Comparison of ENCODE assay signal across 8 mouse cellular contexts in the genomic region with DNA sequence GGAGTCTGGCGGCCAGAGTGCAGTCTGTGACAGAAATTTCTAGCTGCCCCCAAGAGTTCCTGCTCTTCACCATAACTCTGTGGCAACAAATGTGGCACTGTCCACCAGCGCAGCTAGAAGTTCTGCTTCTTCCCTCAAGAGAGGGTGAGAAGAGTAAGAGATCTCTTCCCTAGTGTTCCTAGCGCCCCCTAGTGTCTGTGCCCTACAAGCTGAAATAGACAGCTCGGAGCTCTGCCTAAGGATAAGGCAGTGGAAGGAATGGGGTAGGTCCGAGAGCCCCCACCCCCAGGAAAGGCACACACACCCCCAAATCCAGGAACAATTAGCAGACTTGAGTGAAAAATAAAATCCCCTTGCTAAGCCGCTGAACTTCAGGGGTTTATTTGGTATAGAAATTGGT. TPM values are rescaled to one million over a fixed set of nuclear protein-coding genes. Genes with fewer than 3 reads are reported as not detected.
A peak's percentile ranks its signal among the peaks of the same experiment; 100 is the strongest.
DNase-seq lines count a peak whose midpoint lies in the region; ATAC-seq lines count a peak whose summit lies in the region.

No protein-coding gene starts in this region.

- no peaks in the 10 kb centered on the region for H3K4me1 ChIP-seq in heart, embryonic 11.5 days (ENCODE audit: control insufficient read depth, insufficient read depth, low read length)
- no peaks in the 10 kb centered on the region for H3K4me1 ChIP-seq in forebrain, embryonic 10.5 days

- DNase-seq in heart, adult 8-10 months (ENCODE audit: low spot score) = peak; percentile 44
- peak; percentile 71 for DNase-seq in c-Kit-positive CD71-negative TER-119-negative erythroid progenitor cells, embryonic 14.5 days (ENCODE audit: low read depth)
- peak; percentile 60 for DNase-seq in forebrain, embryonic 10.5 days (ENCODE audit: extremely low spot score, low spot score)
- DNase-seq in induced T-regulatory cell, adult 2 months (ENCODE audit: low read depth) = peak; percentile 80
- DNase-seq in left cerebral cortex, adult 11 months (ENCODE audit: low spot score) = peak; percentile 35
- DNase-seq in lung, postnatal 36 days = peak; percentile 86
- peak; percentile 36 to 44 for DNase-seq in right cerebral cortex, postnatal 36 days (ENCODE audit: low spot score in 2 of 2)

- 19% methylated on average over 6 of the region's 6 CpGs for WGBS in heart, embryonic 11.5 days (ENCODE audit: insufficient replicate concordance)
- 23% methylated on average over 6 of the region's 6 CpGs for WGBS in forebrain, embryonic 10.5 days

- H3K9ac ChIP-seq in heart, embryonic 11.5 days (ENCODE audit: low read depth, low read length) = no peak overlapping the region

- no peak for ATAC-seq in heart, embryonic 11.5 days (replicated peaks; ENCODE audit: insufficient number of reproducible peaks, low FRiP score, low TSS enrichment)

- no peak overlapping the region for H3K4me3 ChIP-seq in heart, embryonic 11.5 days (ENCODE audit: low read depth, low read length)
- no peak overlapping the region for H3K4me3 ChIP-seq in forebrain, embryonic 10.5 days

- H3K27me3 ChIP-seq in heart, embryonic 11.5 days (ENCODE audit: control insufficient read depth, insufficient read depth, low read length) = no peaks in the 10 kb centered on the region
- H3K27me3 ChIP-seq in forebrain, embryonic 10.5 days (ENCODE audit: poor library complexity, severe bottlenecking) = no peaks in the 10 kb centered on the region

- H3K4me2 ChIP-seq in heart, embryonic 11.5 days = no peak overlapping the region

- H3K9me3 ChIP-seq in heart, embryonic 11.5 days (replicated peaks; ENCODE audit: control insufficient read depth, low read length) = no peaks in the 10 kb centered on the region; the same call in 1 of the 2 replicates
- H3K9me3 ChIP-seq in forebrain, embryonic 10.5 days = no peaks in the 10 kb centered on the region

- H3K27ac ChIP-seq in heart, embryonic 11.5 days (ENCODE audit: low read depth, low read length) = no peak overlapping the region
- no peak overlapping the region for H3K27ac ChIP-seq in forebrain, embryonic 10.5 days

- no peaks in the 10 kb centered on the region for H3K36me3 ChIP-seq in heart, embryonic 11.5 days (ENCODE audit: control insufficient read depth, insufficient read depth, low read length)
- no peaks in the 10 kb centered on the region for H3K36me3 ChIP-seq in forebrain, embryonic 10.5 days (replicated peaks)

RNA-seq across cellular contexts. Expression of a gene that starts 11.9 kb away (rescaled TPM):
- 1 to 10 TPM in 2 of 4 experiments, under 1 TPM in 2; 0.56 to 1.5 (median 1.1) TPM for total RNA-seq in heart, adult 8-10 months (2022)
- 20.3 and 21.9 TPM in 2 replicates for polyA plus RNA-seq in heart, embryonic 11.5 days (2014; fragmentation: Nextera tagmentation; extraction: Ambion mirVana)
- 43.8 and 45.2 TPM in 2 replicates for polyA plus RNA-seq in forebrain, embryonic 10.5 days (2016; fragmentation: Nextera tagmentation; extraction: Ambion mirVana)

Comparison
In these comparisons a context has a peak if more than half of its experiments do, and no peak if none do; other contexts are left out.
1. DNase-seq: peak in every context shown above with its lines; median percentile 86 in lung, postnatal 36 days; 80 in induced T-regulatory cell, adult 2 months; 71 in c-Kit-positive CD71-negative TER-119-negative erythroid progenitor cells, embryonic 14.5 days; 60 in forebrain, embryonic 10.5 days; 44 in heart, adult 8-10 months; 40 in right cerebral cortex, postnatal 36 days; 35 in left cerebral cortex, adult 11 months.